Mouse (Mus musculus) limb, embryonic 12.5 days (tissue): Measurements from ENCODE around the gene Zbed6. TPM values are rescaled to one million over a fixed set of nuclear protein-coding genes. Genes with fewer than 3 reads are reported as not detected.
"Not testable (repeated sequence)": the region's sequence is repeated elsewhere in the genome, so short reads cannot be mapped to it uniquely, and the experiment has no call there.

ENCODE experiments used
- ATAC-seq: fragments of 200-750 bp; cut with Nextera tagmentation; 2 replicates; pipeline ENCODE4 v1.8.0; 2017; ENCODE audit warnings: low read depth, moderate TSS enrichment; ENCODE audit not compliant: insufficient number of reproducible peaks, insufficient read depth, low FRiP score, low TSS enrichment
- H3K27ac ChIP-seq: fragments of 300-500 bp; sonication (generic); 2 replicates; pipeline ENCODE4 v1.5.1; 2016; ENCODE audit warnings: mild to moderate bottlenecking, moderate library complexity
- H3K27me3 ChIP-seq: fragments of 300-500 bp; sonication (generic); 2 replicates; pipeline ENCODE4 v1.6.1; 2016; ENCODE audit warnings: mild to moderate bottlenecking, moderate library complexity
- H3K36me3 ChIP-seq: fragments of 300-500 bp; sonication (generic); 2 replicates; pipeline ENCODE4 v1.6.1; 2016; ENCODE audit warnings: mild to moderate bottlenecking, moderate library complexity
- H3K4me1 ChIP-seq: fragments of 300-500 bp; sonication (generic); replicated peaks from 2 replicates; pipeline ENCODE4 v1.6.1; 2016
- H3K4me2 ChIP-seq: fragments of 300-500 bp; sonication (generic); 2 replicates; pipeline ENCODE4 v1.6.1; 2016; ENCODE audit warnings: mild to moderate bottlenecking, moderate library complexity
- H3K4me3 ChIP-seq: fragments of 300-500 bp; sonication (generic); replicated peaks from 2 replicates; pipeline ENCODE4 v1.5.1; 2016; ENCODE audit warnings: mild to moderate bottlenecking
- H3K9ac ChIP-seq: fragments of 300-500 bp; sonication (generic); replicated peaks from 2 replicates; pipeline ENCODE4 v1.6.1; 2016; ENCODE audit warnings: mild to moderate bottlenecking, moderate library complexity
- H3K9me3 ChIP-seq: fragments of 300-500 bp; sonication (generic); 2 replicates; pipeline ENCODE4 v1.6.1; 2016; ENCODE audit warnings: mild to moderate bottlenecking, moderate library complexity
- WGBS: fragments of 180-500 bp; shearing (Covaris S2); methylation state at CpG from one replicate; pipeline ENCODE4 v1.1.7; 2016; 5-methylcytosine and 5-hydroxymethylcytosine counted together
- polyA plus RNA-seq: library from polyadenylated mRNA; unstranded; fragments of >200 nt; fragmentation: Nextera tagmentation; extraction: Ambion mirVana; gene quantifications from 2 replicates; pipeline ENCODE4 v1.2.1, GENCODE M21; 2016

Gene Zbed6
- polyA plus RNA-seq, 1 experiment from 2014 or later, result not detected

DNA sequence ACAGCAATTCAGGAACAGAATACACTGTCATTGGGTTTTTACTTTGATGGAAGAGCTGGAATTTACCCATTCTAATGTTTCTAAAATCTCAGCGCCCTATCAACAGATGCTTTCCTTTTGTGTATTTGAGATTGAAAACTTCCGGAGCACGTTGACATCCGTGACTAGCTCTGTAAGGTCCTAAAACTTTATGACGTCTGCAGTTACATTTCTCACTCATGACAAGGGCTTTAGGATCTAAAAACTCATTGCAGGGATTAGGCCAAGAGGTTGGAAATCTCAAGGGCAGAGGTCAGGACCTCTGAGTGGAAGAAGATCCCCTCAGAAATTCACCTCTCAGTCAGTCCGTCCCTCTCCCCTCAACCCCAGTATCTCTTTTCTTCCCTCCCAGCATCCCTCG, 27.6 kb upstream of the Zbed6 start:
- no peak overlapping the region for H3K9ac ChIP-seq
- no peaks in the 10 kb centered on the region for H3K9me3 ChIP-seq
- no peaks in the 10 kb centered on the region for H3K27me3 ChIP-seq
- no peak overlapping the region for H3K27ac ChIP-seq
- no peaks in the 10 kb centered on the region for H3K36me3 ChIP-seq
- H3K4me3 ChIP-seq, result no peak overlapping the region
- peaks cover 7% of the 10 kb centered on the region for H3K4me1 ChIP-seq
- no peak for ATAC-seq
- no peak overlapping the region for H3K4me2 ChIP-seq
- 53% methylated on average over 7 of the region's 7 CpGs for WGBS

DNA sequence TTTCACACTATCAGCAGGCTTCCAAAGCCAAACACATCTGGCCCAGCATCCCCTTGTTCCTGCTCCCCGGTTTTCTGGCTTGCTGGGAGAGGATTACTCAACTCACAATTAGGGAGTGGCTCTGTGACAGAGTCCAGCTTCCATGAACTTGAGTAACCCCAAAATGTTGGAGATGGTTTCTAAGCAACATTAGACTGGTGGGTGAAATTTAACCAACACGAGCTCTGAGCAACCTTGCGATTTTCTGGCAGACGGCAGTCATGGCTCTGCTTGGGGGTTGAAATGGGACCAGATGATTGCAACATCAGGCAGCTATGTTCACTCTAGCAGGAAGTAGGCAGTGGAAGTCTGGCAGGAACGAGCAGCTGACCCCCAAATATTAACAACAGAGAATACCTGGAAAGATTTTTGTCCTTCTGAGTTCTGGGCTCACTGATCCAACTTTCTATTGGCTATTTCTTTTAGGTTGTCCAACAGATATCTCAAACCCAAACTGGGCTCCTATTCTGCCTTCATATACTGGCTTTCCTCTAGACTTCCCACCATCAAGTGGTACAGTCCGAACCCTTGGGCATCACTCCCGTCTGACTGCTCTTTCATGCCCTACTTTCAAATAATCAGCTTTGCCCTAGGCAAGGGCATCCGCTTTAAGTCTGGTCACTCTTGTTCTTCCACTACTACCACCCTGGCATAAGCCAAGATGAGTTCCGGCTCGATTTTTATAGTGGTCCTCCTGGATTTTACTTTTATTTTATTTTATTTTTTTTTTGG, 25.2 kb upstream of the Zbed6 start:
- no peak overlapping the region for H3K4me2 ChIP-seq
- H3K9ac ChIP-seq, result no peak overlapping the region
- H3K4me1 ChIP-seq, result peaks cover 7% of the 10 kb centered on the region
- no peak for ATAC-seq
- H3K36me3 ChIP-seq, result no peaks in the 10 kb centered on the region
- 79% methylated on average over 10 of the region's 10 CpGs for WGBS
- H3K27me3 ChIP-seq, result no peaks in the 10 kb centered on the region
- no peak overlapping the region for H3K27ac ChIP-seq
- H3K9me3 ChIP-seq, result no peaks in the 10 kb centered on the region
- H3K4me3 ChIP-seq, result no peak overlapping the region

DNA sequence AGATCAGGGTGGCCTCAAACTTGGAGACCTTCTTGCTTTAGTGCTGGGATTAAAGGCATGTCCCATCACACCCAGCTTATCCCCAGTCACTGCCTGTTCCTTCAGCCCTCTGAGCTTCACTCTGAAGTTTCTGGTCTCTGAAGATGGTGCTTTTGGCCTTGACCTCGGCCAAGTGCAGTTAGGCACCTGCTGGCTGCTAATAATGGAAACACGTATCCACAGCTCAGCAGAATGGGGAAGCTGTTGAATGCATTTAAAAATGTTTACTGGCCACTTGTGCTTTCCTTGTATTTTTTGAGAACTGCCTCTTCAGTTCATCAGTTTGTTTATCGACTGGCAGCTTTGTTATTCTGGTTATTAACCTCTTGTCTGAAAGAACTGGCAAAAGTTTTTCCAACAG, 11.1 kb upstream of the Zbed6 start:
- H3K4me3 ChIP-seq, result no peak overlapping the region
- H3K9ac ChIP-seq, result no peak overlapping the region
- H3K4me1 ChIP-seq, result no peaks in the 10 kb centered on the region
- no peak for ATAC-seq
- no peak overlapping the region for H3K27ac ChIP-seq
- WGBS, result 81% methylated on average over 3 of the region's 3 CpGs
- H3K4me2 ChIP-seq, result no peak overlapping the region
- no peaks in the 10 kb centered on the region for H3K9me3 ChIP-seq
- H3K27me3 ChIP-seq, result no peaks in the 10 kb centered on the region
- H3K36me3 ChIP-seq, result no peaks in the 10 kb centered on the region

DNA sequence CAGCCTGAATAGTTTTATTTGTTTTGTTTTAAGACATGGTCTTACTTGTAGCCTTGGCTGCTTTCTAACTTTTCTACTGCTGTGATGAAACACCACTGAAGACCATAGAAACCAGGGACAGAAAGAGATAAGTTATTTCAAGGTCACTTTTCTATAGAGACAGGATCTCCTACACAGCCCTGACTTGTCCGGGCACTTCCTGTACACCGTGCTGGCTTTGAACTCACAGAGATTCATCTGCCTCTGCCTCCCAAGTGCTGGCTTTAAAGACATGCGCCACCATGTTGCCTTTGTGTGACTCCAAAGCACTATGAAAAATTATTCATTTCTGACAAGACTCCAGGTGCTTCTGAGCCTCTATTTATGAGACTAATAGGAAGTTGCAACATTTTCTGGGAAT, 10.6 kb upstream of the Zbed6 start:
- no peak overlapping the region for H3K9ac ChIP-seq
- H3K27ac ChIP-seq, result no peak overlapping the region
- no peaks in the 10 kb centered on the region for H3K9me3 ChIP-seq
- H3K4me1 ChIP-seq, result no peaks in the 10 kb centered on the region
- no peak overlapping the region for H3K4me3 ChIP-seq
- WGBS, result 95% methylated on average over 3 of the region's 3 CpGs
- ATAC-seq, result no peak
- H3K27me3 ChIP-seq, result no peaks in the 10 kb centered on the region
- no peaks in the 10 kb centered on the region for H3K36me3 ChIP-seq
- H3K4me2 ChIP-seq, result no peak overlapping the region

DNA sequence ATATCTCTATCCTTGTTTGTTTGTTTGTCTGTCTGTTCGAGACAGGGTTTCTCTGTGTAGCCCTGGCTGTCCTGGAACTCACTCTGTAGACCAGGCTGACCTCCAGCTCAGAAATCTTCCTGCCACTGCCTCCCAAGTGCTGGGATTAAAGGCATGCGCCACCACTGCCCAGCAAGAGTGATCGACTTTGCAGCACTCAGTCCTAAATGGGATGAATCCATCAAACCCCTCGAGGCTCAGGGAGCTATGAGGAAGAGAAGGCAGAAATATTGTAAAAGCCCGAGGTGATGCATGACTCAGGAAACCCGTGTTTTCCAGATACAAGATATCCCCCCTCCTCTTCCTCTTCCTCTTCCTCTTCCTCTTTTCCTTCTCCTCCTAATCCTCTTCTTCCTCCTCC, 10.1 kb upstream of the Zbed6 start:
- Histone ChIP-seq H3K4me1 (no peaks in the 10 kb centered on the region), H3K9ac (no peak overlapping the region), H3K9me3 (no peaks in the 10 kb centered on the region), H3K4me3 (no peak overlapping the region), H3K27ac (no peak overlapping the region), H3K27me3 (no peaks in the 10 kb centered on the region), H3K36me3 (no peaks in the 10 kb centered on the region), H3K4me2 (no peak overlapping the region)
- 88% methylated on average over 6 of the region's 6 CpGs for WGBS
- ATAC-seq, result no peak

DNA sequence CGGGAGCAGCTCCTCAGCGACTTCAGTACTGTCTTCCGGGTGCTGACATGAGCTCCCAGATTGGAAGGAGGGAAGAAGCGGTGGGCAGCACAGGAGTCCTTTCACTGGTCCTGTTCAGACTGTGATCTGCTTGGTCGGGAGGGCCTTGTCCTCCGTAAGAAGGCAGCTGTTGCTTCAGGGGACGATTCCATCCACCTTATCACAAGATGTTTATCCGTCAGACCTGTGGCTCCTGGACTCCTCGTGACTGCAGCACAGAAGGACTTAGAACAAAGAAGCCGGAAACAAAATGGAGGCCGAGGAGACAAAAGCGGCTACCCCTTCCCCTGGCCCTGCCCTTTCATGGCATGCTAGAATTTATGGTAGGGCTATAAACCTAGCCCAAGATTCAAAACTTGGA, 9.5 kb upstream of the Zbed6 start:
- H3K27ac ChIP-seq, result no peak overlapping the region
- H3K9ac ChIP-seq, result no peak overlapping the region
- no peaks in the 10 kb centered on the region for H3K27me3 ChIP-seq
- H3K4me1 ChIP-seq, result no peaks in the 10 kb centered on the region
- no peaks in the 10 kb centered on the region for H3K9me3 ChIP-seq
- H3K4me3 ChIP-seq, result no peak overlapping the region
- WGBS, result 80% methylated on average over 12 of the region's 12 CpGs
- ATAC-seq, result no peak
- H3K36me3 ChIP-seq, result no peaks in the 10 kb centered on the region
- no peak overlapping the region for H3K4me2 ChIP-seq

DNA sequence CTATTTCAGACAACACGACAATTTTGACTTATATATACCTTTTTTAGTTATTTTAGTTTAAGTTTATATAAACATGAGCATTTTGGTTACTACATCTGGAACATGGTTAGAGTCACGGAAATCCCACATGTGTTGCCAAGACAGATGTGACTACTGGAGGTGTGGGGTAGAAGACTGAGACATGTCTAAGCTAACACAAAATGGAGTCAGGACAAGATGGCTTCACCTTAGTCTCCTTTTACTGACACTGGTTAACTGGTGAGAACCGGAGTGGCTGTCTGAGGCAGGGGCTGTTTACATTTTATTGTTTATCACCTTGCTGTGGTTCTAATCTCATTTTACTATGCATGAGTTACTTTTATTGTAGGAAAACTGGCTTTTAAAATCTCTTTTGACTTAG, 7.9 kb upstream of the Zbed6 start:
- no peak overlapping the region for H3K9ac ChIP-seq
- no peaks in the 10 kb centered on the region for H3K27me3 ChIP-seq
- no peak overlapping the region for H3K4me3 ChIP-seq
- no peak overlapping the region for H3K4me2 ChIP-seq
- H3K36me3 ChIP-seq, result no peaks in the 10 kb centered on the region
- H3K4me1 ChIP-seq, result no peaks in the 10 kb centered on the region
- H3K27ac ChIP-seq, result no peak overlapping the region
- WGBS, result 81% methylated on average over 3 of the region's 3 CpGs
- no peaks in the 10 kb centered on the region for H3K9me3 ChIP-seq
- ATAC-seq, result no peak

DNA sequence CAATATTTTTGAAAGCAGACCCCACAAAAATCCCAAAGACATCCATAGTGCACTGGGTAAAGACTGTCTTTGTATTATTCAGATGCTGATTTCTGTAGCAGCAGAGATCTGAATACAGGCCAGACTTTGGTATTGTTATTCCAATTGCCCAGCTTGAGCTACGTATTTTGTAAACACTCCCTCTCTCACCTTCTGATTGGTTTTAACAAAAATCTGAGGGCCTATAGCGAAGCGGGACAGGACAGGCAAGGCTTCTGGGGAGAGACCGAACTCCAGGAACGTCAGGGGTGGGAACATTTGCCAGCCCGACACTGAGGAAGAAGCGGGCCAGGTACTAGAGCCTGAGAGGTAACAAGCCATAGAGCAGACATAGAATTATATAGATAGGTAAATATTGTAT, 7.0 kb upstream of the Zbed6 start:
- Histone ChIP-seq H3K27me3 (no peaks in the 10 kb centered on the region), H3K9ac (no peak overlapping the region), H3K4me1 (no peaks in the 10 kb centered on the region), H3K9me3 (no peaks in the 10 kb centered on the region), H3K4me2 (no peak overlapping the region), H3K27ac (no peak overlapping the region), H3K36me3 (no peaks in the 10 kb centered on the region), H3K4me3 (no peak overlapping the region)
- WGBS, result 51% methylated on average over 7 of the region's 7 CpGs
- ATAC-seq, result no peak

DNA sequence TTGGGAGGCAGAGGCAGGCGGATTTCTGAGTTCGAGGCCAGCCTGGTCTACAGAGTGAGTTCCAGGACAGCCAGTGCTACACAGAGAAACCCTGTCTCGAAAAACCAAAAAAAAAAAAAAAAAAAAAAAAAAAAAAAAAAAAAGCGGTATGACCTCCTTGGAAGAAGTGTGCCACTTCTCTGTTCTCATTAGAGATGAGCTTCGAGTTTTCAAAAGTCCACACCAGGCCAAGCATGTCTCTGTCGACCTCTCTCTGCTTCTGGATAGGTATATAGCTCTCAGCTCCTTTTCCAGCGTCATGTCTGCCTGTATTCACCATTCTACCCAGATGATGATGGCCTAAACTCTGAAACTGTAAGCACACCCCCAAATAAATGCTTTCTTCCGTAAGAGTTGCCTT, 5.0 kb upstream of the Zbed6 start:
- not testable (repeated sequence) for H3K36me3 ChIP-seq, H3K9me3 ChIP-seq, H3K4me2 ChIP-seq, H3K27ac ChIP-seq, H3K9ac ChIP-seq, H3K4me1 ChIP-seq, H3K4me3 ChIP-seq, H3K27me3 ChIP-seq, ATAC-seq
- 83% methylated on average over 8 of the region's 8 CpGs for WGBS

DNA sequence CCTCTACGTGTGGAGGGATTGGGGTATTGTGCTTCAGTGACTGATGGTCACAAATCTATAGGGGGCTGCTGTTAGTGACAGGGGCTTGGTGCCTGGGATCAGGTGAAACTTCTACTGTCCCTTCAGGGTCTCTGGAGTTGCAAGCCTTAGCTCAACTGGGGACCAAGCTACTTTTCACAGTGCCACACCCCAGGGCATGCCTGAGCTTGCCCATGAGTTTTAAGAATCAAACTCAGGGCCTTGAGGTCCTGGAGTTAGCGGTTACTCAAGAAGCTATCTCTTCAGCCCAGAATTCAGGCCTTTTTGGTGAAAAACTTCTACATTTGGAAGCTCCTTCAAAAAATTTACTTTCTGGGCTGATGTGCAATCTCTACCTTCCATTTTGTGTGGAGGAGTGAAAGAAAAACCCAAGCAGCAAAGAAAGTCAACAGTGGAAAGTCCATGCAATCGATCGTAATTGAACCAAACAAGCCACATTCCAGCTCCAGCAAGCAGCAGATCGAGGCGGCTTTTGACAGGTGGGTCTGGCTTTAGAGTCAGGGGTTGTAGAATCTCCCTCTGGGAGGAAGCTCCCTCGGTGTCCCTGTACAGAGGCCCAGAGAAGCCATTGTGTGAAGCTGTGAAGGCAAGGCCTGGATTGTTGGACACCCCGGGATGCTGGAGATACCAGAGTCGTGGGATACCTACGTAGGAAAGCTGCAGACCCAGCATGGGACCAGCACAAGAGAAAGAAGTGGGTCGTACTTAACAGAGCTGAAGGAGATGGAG, 3.7 kb upstream of the Zbed6 start:
- Histone ChIP-seq H3K27ac (no peak overlapping the region), H3K4me3 (no peak overlapping the region), H3K4me2 (no peak overlapping the region), H3K4me1 (peaks cover 7% of the 10 kb centered on the region), H3K36me3 (peaks cover under 1% of the 10 kb centered on the region; the same call in 1 of the 2 replicates), H3K27me3 (no peaks in the 10 kb centered on the region), H3K9ac (no peak overlapping the region), H3K9me3 (no peaks in the 10 kb centered on the region)
- WGBS, result 75% methylated on average over 11 of the region's 11 CpGs
- ATAC-seq, result no peak

DNA sequence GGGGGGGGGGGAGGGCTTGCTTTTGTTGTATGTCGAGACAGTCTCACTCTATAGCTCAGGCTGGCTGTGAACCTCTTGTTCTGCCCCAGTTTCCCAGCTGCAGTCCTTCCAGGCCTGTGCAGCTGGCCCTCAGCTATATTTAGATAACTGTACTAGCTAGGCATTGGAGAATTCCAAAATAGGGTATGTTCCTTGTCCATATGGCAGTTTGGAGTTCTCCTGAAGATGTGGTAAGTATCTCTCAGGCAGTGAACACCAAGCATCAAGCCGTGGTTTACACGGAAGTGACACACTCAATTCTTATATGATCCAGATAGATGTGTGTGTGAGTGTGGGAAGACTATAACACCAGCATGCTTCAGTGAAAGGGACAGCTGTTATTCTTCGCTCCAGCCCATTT, 2.7 kb upstream of the Zbed6 start:
- Histone ChIP-seq H3K4me2 (no peak overlapping the region), H3K4me1 (peaks cover 17% of the 10 kb centered on the region), H3K27me3 (no peaks in the 10 kb centered on the region), H3K27ac (no peak overlapping the region), H3K4me3 (no peak overlapping the region), H3K9me3 (no peaks in the 10 kb centered on the region), H3K9ac (no peak overlapping the region), H3K36me3 (peaks cover 10% of the 10 kb centered on the region)
- no peak for ATAC-seq
- 84% methylated on average over 4 of the region's 4 CpGs for WGBS

DNA sequence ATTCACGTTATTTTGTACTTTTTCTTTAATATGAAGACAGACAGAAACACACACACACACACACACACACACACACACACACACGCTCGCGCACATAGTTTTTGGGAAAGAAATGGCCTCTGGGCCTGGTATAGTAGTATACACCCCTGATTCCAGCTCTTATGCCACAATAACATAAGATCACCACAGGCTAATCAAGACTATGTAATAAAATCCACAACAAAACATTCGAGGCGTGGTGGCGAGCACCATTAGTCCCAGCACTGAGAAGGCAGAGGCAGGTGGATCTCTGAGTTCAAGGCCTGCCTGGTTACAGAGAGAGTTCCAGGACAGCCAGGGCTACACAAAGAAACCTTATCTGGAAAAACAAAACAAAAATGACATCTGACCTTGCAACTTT, 2.3 kb upstream of the Zbed6 start:
- no peaks in the 10 kb centered on the region for H3K9me3 ChIP-seq
- H3K4me3 ChIP-seq, result no peak overlapping the region
- H3K9ac ChIP-seq, result no peak overlapping the region
- no peak overlapping the region for H3K4me2 ChIP-seq
- 95% methylated on average over 7 of the region's 7 CpGs for WGBS
- peaks cover 15% of the 10 kb centered on the region for H3K36me3 ChIP-seq
- no peak overlapping the region for H3K27ac ChIP-seq
- H3K4me1 ChIP-seq, result peaks cover 21% of the 10 kb centered on the region
- H3K27me3 ChIP-seq, result no peaks in the 10 kb centered on the region
- ATAC-seq, result no peak
